Mouse (Mus musculus) MEL (cell line): ENCODE measurements around the gene Pum1. TPM values are rescaled to one million over a fixed set of nuclear protein-coding genes. Genes with fewer than 3 reads are reported as not detected.

Source experiments
- DNase-seq: peaks from one replicate; pipeline ENCODE4 v3.0.0; 2011; ENCODE audit warnings: low read depth, low spot score
- H3K27ac ChIP-seq: 2 replicates; pipeline ENCODE4 v1.5.1; 2012; ENCODE audit warnings: low read depth, mild to moderate bottlenecking, control low read depth, low read length, moderate library complexity; ENCODE audit not compliant: control insufficient read depth
- H3K27me3 ChIP-seq, 2 experiments: fragments of 150-350 bp in 1 of 2; sonication (generic) in 1 of 2; 2 replicates each; pipeline ENCODE4 v1.6.1; 2012; ENCODE audit warnings: low read length in 2 of 2, mild to moderate bottlenecking in 2 of 2, improper control_type of control experiment in 1 of 2, moderate library complexity in 1 of 2; ENCODE audit not compliant: insufficient read depth in 2 of 2, control insufficient read depth in 1 of 2
- H3K36me3 ChIP-seq, 2 experiments: 2 replicates each; pipeline ENCODE4 v1.6.1; 2012 to 2014; ENCODE audit warnings: low read length in 2 of 2, improper control_type of control experiment in 1 of 2, inconsistent platforms in 1 of 2, mild to moderate bottlenecking in 1 of 2; ENCODE audit not compliant: insufficient read depth in 2 of 2, control insufficient read depth in 1 of 2
- H3K4me1 ChIP-seq, 2 experiments: fragments of 150-350 bp in 1 of 2; sonication (generic) in 1 of 2; 2 replicates each; pipeline ENCODE4 v1.6.1; 2012; ENCODE audit warnings: low read length in 2 of 2, improper control_type of control experiment in 1 of 2, mild to moderate bottlenecking in 1 of 2; ENCODE audit not compliant: insufficient read depth in 2 of 2, control insufficient read depth in 1 of 2
- H3K4me3 ChIP-seq, 2 experiments: fragments of 150-350 bp in 1 of 2; sonication (generic) in 1 of 2; 2 replicates each; pipeline ENCODE4 v1.5.1; 2012; ENCODE audit warnings: low read depth in 2 of 2, low read length in 2 of 2, mild to moderate bottlenecking in 2 of 2, moderate library complexity in 2 of 2, control low read depth in 1 of 2, improper control_type of control experiment in 1 of 2; ENCODE audit not compliant: control insufficient read depth in 1 of 2, insufficient read depth in 1 of 2
- H3K79me2 ChIP-seq: 2 replicates; pipeline ENCODE4 v1.6.1; 2012; ENCODE audit warnings: mild to moderate bottlenecking, low read length, moderate library complexity; ENCODE audit not compliant: control insufficient read depth, poor library complexity, insufficient read depth
- H3K9ac ChIP-seq: 2 replicates; pipeline ENCODE4 v1.6.1; 2012; ENCODE audit warnings: low read depth, mild to moderate bottlenecking, control low read depth, low read length, moderate library complexity; ENCODE audit not compliant: control insufficient read depth, poor library complexity, severe bottlenecking
- H3K9me3 ChIP-seq: fragments of 150-350 bp; sonication (generic); replicated peaks from 2 replicates; pipeline ENCODE4 v1.6.1; 2012; ENCODE audit warnings: mild to moderate bottlenecking, low read length, improper control_type of control experiment, moderate library complexity; ENCODE audit not compliant: insufficient read depth
- CHD2 ChIP-seq: IDR thresholded peaks from 2 replicates; pipeline ENCODE4 v1.6.1; 2011; ENCODE audit warnings: low read length, improper control_type of control experiment
- E2F4 ChIP-seq: IDR thresholded peaks from 2 replicates; pipeline ENCODE4 v1.6.1; 2011; ENCODE audit warnings: low read depth, low read length, improper control_type of control experiment, borderline replicate concordance
- ETS1 ChIP-seq: IDR thresholded peaks from 2 replicates; pipeline ENCODE4 v1.6.1; 2012; ENCODE audit warnings: low read depth, mild to moderate bottlenecking, inconsistent platforms, low read length, improper control_type of control experiment, moderate library complexity
- GATA1 ChIP-seq: IDR thresholded peaks from 2 replicates; pipeline ENCODE4 v1.6.1; 2011; ENCODE audit warnings: low read depth, low read length, improper control_type of control experiment
- HCFC1 ChIP-seq: IDR thresholded peaks from 2 replicates; pipeline ENCODE4 v1.6.1; 2012; ENCODE audit warnings: low read depth, mild to moderate bottlenecking, inconsistent platforms, low read length, improper control_type of control experiment, moderate library complexity
- KAT2A ChIP-seq: conservative IDR thresholded peaks from 2 replicates; pipeline ENCODE4 v1.6.1; 2012; ENCODE audit warnings: low read depth, low read length, improper control_type of control experiment, inconsistent platforms
- MAFK ChIP-seq: IDR thresholded peaks from 2 replicates; pipeline ENCODE4 v1.6.1; 2011; ENCODE audit warnings: low read depth, mild to moderate bottlenecking, low read length, improper control_type of control experiment, borderline replicate concordance
- MAZ ChIP-seq: IDR thresholded peaks from 2 replicates; pipeline ENCODE4 v1.6.1; 2012; ENCODE audit warnings: low read depth, mild to moderate bottlenecking, inconsistent platforms, low read length, improper control_type of control experiment
- MXI1 ChIP-seq: IDR thresholded peaks from 2 replicates; pipeline ENCODE4 v1.6.1; 2011; ENCODE audit warnings: mild to moderate bottlenecking, low read depth, low read length, improper control_type of control experiment
- MYB ChIP-seq: IDR thresholded peaks from 2 replicates; pipeline ENCODE4 v1.6.1; 2011; ENCODE audit warnings: mild to moderate bottlenecking, low read depth, low read length, improper control_type of control experiment
- MYC ChIP-seq: IDR thresholded peaks from 2 replicates; pipeline ENCODE4 v1.6.1; 2011; ENCODE audit warnings: low read depth, mild to moderate bottlenecking, low read length, improper control_type of control experiment, moderate library complexity
- NELFE ChIP-seq: IDR thresholded peaks from 2 replicates; pipeline ENCODE4 v1.6.1; 2011; ENCODE audit warnings: low read depth, low read length, improper control_type of control experiment
- NRF1 ChIP-seq: IDR thresholded peaks from 2 replicates; pipeline ENCODE4 v1.6.1; 2014; ENCODE audit warnings: low read depth, mild to moderate bottlenecking, inconsistent platforms, low read length, improper control_type of control experiment, moderate library complexity; ENCODE audit not compliant: poor library complexity, insufficient read depth, severe bottlenecking
- POLR2A ChIP-seq, 2 experiments: IDR thresholded peaks; 2 replicates each; pipeline ENCODE4 v1.6.1; 2011 to 2012; ENCODE audit warnings: low read length in 2 of 2, mild to moderate bottlenecking in 2 of 2, control low read depth in 1 of 2, improper control_type of control experiment in 1 of 2, low read depth in 1 of 2, moderate library complexity in 1 of 2; ENCODE audit not compliant: control insufficient read depth in 1 of 2, insufficient read depth in 1 of 2, poor library complexity in 1 of 2
- POLR2AphosphoS5 ChIP-seq: IDR thresholded peaks from 2 replicates; pipeline ENCODE4 v1.6.1; 2012; ENCODE audit warnings: low read depth, borderline replicate concordance, mild to moderate bottlenecking, inconsistent platforms, low read length, moderate library complexity, mixed read lengths
- RAD21 ChIP-seq: IDR thresholded peaks from 2 replicates; pipeline ENCODE4 v1.6.1; 2011; ENCODE audit warnings: mild to moderate bottlenecking, low read depth, low read length, improper control_type of control experiment
- RCOR1 ChIP-seq: IDR thresholded peaks from 2 replicates; pipeline ENCODE4 v1.6.1; 2012; ENCODE audit warnings: low read depth, mild to moderate bottlenecking, inconsistent platforms, low read length, improper control_type of control experiment
- SIN3A ChIP-seq: IDR thresholded peaks from 2 replicates; pipeline ENCODE4 v1.6.1; 2012; ENCODE audit warnings: low read length, improper control_type of control experiment, inconsistent platforms
- SMC3 ChIP-seq: IDR thresholded peaks from 2 replicates; pipeline ENCODE4 v1.6.1; 2011; ENCODE audit warnings: low read depth, low read length, improper control_type of control experiment
- TAL1 ChIP-seq: IDR thresholded peaks from 2 replicates; pipeline ENCODE4 v1.6.1; 2012; ENCODE audit warnings: mild to moderate bottlenecking, inconsistent platforms, low read length, moderate library complexity, mixed read lengths
- TBP ChIP-seq: IDR thresholded peaks from 2 replicates; pipeline ENCODE4 v1.8.0; 2011; ENCODE audit warnings: low read depth, low read length, improper control_type of control experiment
- TCF12 ChIP-seq: IDR thresholded peaks from 2 replicates; pipeline ENCODE4 v1.6.1; 2014; ENCODE audit warnings: low read depth, mild to moderate bottlenecking, inconsistent platforms, low read length, improper control_type of control experiment, moderate library complexity
- UBTF ChIP-seq: IDR thresholded peaks from 2 replicates; pipeline ENCODE4 v1.6.1; 2012; ENCODE audit warnings: low read depth, mild to moderate bottlenecking, inconsistent platforms, low read length, improper control_type of control experiment, moderate library complexity, borderline replicate concordance; ENCODE audit not compliant: insufficient read depth
- USF2 ChIP-seq, 2 experiments: IDR thresholded peaks; 2 replicates each; pipeline ENCODE4 v1.6.1; 2011 to 2012; ENCODE audit warnings: improper control_type of control experiment in 2 of 2, low read length in 2 of 2, borderline replicate concordance in 1 of 2, inconsistent platforms in 1 of 2, low read depth in 1 of 2, mild to moderate bottlenecking in 1 of 2; ENCODE audit not compliant: insufficient read depth in 1 of 2
- ZKSCAN1 ChIP-seq: IDR thresholded peaks from 2 replicates; pipeline ENCODE4 v1.6.1; 2012; ENCODE audit warnings: low read depth, mild to moderate bottlenecking, inconsistent platforms, low read length, improper control_type of control experiment, moderate library complexity
- ZNF384 ChIP-seq: IDR thresholded peaks from 2 replicates; pipeline ENCODE4 v1.6.1; 2012; ENCODE audit warnings: low read depth, mild to moderate bottlenecking, inconsistent platforms, low read length, improper control_type of control experiment
- polyA plus RNA-seq, 2 experiments: library from polyadenylated mRNA; stranded (reverse) in 1 of 2; unstranded in 1 of 2; fragments of >175 nt in 1 of 2; fragments of >200 nt in 1 of 2; gene quantifications; 2 replicates each; pipeline versions ENCODE4 v1.2.1 to v1.2.4; 2012; ENCODE audit warnings: low replicate concordance in 2 of 2, low read depth in 1 of 2; ENCODE audit not compliant: insufficient read length in 2 of 2, insufficient read depth in 1 of 2, missing spikeins in 1 of 2
- total RNA-seq: library from RNA; depleted of rRNA; stranded (reverse); fragments of 300-350 nt; gene quantifications from 2 replicates; pipeline ENCODE4 v1.2.3, GENCODE M21; 2012

The Pum1 gene
- total and polyA plus RNA-seq, 3 experiments = 31.9 to 46.2 (median 36.1) TPM

GRCm38 (mm10) chr4:130811385-130811784 is 148.3 kb downstream of the Pum1 start:
- Histone ChIP-seq H3K9ac (no peak overlapping the region), H3K4me3 (no peak overlapping the region), H3K36me3 (no peaks in the 10 kb centered on the region), H3K4me1 (no peaks in the 10 kb centered on the region), H3K79me2 (no peaks in the 10 kb centered on the region), H3K27me3 (no peaks in the 10 kb centered on the region), H3K9me3 (no peaks in the 10 kb centered on the region), H3K27ac (no peak overlapping the region)
- no peak for TF ChIP-seq USF2 (IDR thresholded peaks at IDR 0.05; ENCODE audit: borderline replicate concordance in 1 of 2, insufficient read depth in 1 of 2, low read depth in 1 of 2, low read length in 2 of 2)
- no peak for TF ChIP-seq RAD21
- no peak for TF ChIP-seq POLR2A (IDR thresholded peaks at IDR 0.05; ENCODE audit: control insufficient read depth in 1 of 2, insufficient read depth in 1 of 2, low read depth in 1 of 2, low read length in 2 of 2, poor library complexity in 1 of 2)
- TF ChIP-seq MYB = no peak
- TF ChIP-seq CHD2 = no peak
- no peak for TF ChIP-seq TCF12
- no peak for TF ChIP-seq HCFC1
- TF ChIP-seq TAL1 = no peak
- no peak for TF ChIP-seq GATA1
- TF ChIP-seq RCOR1 = no peak
- TF ChIP-seq KAT2A = no peak
- no peak for TF ChIP-seq SMC3
- no peak for TF ChIP-seq MAFK
- TF ChIP-seq ZNF384 = no peak
- no peak for DNase-seq

- no peak overlapping the region for H3K9ac ChIP-seq
- DNase-seq = no peak
- no peak for TF ChIP-seq NRF1
- no peak for TF ChIP-seq POLR2AphosphoS5
- no peak for TF ChIP-seq MYC
- TF ChIP-seq ZKSCAN1 = no peak
- TF ChIP-seq MYB = no peak
- TF ChIP-seq MAFK = no peak
- TF ChIP-seq TBP = no peak
- TF ChIP-seq SIN3A = no peak
- TF ChIP-seq UBTF = no peak
- no peak for TF ChIP-seq E2F4
- no peak for TF ChIP-seq NELFE
- no peak for TF ChIP-seq TAL1
- TF ChIP-seq TCF12 = no peak
- no peak for TF ChIP-seq MAZ
- no peak for TF ChIP-seq KAT2A
- no peak for TF ChIP-seq MXI1
- no peak for TF ChIP-seq ZNF384
- no peak for TF ChIP-seq ETS1
- TF ChIP-seq, all 39 proteins: peak for 0
- Histone ChIP-seq H3K4me1 (no peaks in the 10 kb centered on the region), H3K27me3 (no peaks in the 10 kb centered on the region), H3K27ac (no peak overlapping the region), H3K79me2 (no peaks in the 10 kb centered on the region), H3K9me3 (no peaks in the 10 kb centered on the region), H3K4me3 (no peak overlapping the region), H3K36me3 (no peaks in the 10 kb centered on the region)
Observed at GRCm38 (mm10) chr4:130813958-130814357, 150.8 kb downstream of the Pum1 start.
